Mouse (Mus musculus): Measurements from ENCODE around the gene Gas2l1.
A peak's percentile ranks its signal among the peaks of the same experiment; 100 is the strongest.

Gene Gas2l1

DNA sequence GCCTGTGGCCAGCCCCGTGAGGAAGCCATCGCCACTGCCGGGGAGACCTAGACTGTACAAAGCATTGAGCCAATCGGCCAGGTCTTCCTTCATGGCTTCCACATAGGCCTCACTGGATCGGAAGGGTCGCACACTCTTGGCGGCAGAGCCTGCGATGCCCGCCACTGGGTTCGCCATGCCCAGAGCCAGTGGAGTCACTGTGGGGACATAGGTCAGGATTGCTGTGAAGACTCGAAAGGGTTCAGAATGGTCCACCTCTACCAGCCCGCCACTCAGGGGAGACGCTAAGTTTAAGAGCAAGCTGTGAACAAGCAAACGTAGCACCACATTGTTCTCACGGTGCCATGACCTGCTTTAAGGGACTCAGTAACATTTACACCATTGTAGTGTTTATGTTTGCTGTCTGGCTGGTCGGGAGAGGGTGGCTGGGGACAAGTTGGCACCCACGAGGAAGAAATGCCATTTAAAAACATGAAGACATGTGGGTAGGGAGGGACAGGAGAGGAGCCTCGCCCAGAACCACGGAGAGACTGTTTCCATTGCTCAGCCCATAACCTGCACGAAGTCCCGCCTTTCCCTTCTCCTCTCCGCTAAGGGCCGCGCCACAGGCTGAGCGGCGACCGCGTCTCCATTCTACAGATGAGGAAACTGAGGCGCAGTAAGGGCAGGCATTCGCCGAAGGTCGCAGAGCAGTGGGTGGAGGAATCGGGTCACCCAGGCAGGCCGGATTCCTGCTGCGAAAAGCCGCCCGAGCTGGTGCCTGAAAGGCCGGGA lies 658 bp downstream of the Gas2l1 start:
- peak; percentile 45 for DNase-seq (ENCODE audit: low spot score)

DNA sequence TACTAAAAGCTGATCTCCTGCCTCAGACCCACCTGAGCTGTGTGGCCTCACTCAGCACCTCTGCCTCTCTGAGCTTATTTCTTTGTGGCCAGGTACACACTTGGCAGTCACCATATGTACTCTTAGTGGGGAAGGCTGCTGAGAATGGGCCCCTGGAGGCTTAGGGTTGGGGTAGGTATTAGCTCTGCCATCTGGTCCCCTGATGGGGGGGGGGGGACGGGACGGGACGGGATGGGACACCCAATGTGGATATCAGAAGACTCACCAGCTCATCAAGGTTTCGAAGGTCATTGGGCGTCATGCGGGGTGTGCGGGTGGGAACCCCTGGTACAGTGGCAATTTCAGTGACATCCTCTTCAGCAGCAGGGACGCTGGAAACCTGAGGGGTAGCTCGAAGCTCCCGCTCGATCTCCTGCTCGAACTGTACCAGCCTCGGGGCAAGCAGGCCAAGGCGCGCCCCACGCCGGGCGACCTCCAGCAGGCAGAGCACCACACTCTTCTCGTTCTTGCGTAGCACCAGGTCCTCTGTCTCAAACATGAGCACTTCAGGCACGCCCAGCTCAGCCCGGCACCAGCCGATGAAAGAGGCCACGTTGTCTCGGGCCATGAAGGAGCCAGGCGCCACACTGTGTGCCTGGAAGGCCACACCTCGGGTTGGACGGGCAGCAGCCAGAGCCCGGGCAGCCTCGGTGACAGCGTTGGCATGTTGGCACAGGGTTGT lies 1.4 kb downstream of the Gas2l1 start:
- no peak for DNase-seq (ENCODE audit: low spot score)

GRCm38 (mm10) chr11:5062860-5063505 lies 2.1 kb downstream of the Gas2l1 start:
- no peak for DNase-seq (ENCODE audit: low spot score)

GRCm38 (mm10) chr11:5062326-5062725 lies 2.8 kb downstream of the Gas2l1 start:
- DNase-seq (ENCODE audit: low spot score): peak; percentile 70

DNA sequence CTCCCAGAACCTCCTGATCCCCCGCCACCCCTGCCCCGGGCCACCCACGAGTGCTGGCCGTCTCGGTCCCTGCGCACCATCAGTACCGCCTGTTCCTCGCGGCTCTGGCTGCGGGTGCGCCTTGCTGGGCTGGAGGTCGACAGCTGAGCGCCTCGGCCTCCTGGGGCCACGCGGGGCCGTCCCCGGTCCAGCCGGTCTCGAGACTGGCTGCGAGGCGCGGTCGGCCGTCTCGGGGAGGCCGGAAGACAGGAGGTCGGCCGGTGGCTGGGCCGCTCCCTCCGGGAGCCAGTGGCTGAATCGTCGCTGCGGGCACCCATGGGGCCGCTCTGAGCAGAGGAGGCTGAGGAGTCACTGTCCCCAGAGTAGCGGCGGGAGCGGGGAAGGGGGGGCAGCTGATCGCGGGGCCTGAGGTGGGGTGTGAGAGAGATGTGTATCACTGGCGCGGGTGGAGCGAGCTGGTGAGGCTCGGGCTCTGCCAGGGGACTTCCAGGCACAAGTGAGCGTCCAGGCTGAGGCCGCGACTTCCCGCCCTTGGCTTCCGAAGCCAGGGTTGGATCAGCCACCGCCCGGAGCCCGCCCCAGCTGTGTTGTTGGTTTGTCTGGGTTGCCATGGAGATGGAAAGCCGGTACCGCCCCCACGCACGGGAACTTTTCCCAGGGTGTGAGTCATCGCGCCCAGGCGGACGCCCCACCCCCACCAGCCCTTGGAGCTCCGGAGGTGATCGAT lies 3.6 kb downstream of the Gas2l1 start:
- peak; percentile 91 for DNase-seq (ENCODE audit: low spot score)

- DNase-seq (ENCODE audit: low spot score): no peak
Observed at GRCm38 (mm10) chr11:5060756-5061412, 4.2 kb downstream of the Gas2l1 start.

DNA sequence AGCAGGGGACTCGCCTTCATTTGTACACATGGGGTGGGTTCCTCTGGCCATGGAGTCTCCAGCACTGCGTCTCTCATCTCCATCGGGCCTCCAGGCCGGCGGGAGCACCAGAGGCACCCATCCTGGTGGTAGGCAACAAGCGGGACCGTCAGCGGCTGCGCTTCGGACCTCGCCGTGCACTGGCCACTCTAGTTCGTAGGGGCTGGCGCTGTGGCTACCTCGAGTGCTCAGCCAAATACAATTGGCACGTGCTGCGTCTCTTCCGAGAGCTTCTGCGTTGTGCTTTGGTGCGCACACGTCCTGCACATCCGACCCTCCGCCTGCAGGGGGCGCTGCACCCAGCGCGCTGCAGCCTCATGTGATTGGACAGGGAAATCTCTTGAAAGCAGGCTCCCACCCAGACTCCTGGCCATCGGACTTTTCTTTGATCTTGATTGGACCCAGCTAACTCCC lies 5.4 kb downstream of the Gas2l1 start:
- DNase-seq (ENCODE audit: low spot score): no peak

GRCm38 (mm10) chr11:5059230-5059629 lies 5.9 kb downstream of the Gas2l1 start:
- DNase-seq (ENCODE audit: low spot score): no peak

- no peak for DNase-seq (ENCODE audit: low spot score)
Observed at GRCm38 (mm10) chr11:5058783-5059182, 6.3 kb downstream of the Gas2l1 start.

- DNase-seq (ENCODE audit: low spot score): no peak
Observed at GRCm38 (mm10) chr11:5057856-5058641, 7.1 kb downstream of the Gas2l1 start, which contains the start of gene Rasl10a. Rasl10a (plus strand) TSS chr11:5058128.

DNA sequence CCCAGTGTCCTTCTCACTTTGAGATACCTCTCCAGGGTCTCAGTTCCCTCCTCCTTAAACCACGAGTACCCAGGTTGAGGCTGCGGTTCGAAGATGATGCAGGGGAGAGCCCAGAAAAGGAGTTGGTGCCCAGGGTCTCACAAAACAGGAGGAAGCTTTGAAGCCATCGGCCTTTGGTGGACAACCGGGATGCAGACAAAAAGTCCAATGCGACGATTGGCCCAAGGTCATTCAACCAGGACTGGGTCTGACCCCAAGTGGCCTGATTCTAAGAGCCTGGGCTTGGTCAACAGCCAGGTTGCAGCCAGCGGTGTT lies 7.6 kb downstream of the Gas2l1 start:
- no peak for DNase-seq (ENCODE audit: low spot score)

GRCm38 (mm10) chr11:5057064-5057463 lies 8.1 kb downstream of the Gas2l1 start:
- no peak for DNase-seq (ENCODE audit: low spot score)

DNA sequence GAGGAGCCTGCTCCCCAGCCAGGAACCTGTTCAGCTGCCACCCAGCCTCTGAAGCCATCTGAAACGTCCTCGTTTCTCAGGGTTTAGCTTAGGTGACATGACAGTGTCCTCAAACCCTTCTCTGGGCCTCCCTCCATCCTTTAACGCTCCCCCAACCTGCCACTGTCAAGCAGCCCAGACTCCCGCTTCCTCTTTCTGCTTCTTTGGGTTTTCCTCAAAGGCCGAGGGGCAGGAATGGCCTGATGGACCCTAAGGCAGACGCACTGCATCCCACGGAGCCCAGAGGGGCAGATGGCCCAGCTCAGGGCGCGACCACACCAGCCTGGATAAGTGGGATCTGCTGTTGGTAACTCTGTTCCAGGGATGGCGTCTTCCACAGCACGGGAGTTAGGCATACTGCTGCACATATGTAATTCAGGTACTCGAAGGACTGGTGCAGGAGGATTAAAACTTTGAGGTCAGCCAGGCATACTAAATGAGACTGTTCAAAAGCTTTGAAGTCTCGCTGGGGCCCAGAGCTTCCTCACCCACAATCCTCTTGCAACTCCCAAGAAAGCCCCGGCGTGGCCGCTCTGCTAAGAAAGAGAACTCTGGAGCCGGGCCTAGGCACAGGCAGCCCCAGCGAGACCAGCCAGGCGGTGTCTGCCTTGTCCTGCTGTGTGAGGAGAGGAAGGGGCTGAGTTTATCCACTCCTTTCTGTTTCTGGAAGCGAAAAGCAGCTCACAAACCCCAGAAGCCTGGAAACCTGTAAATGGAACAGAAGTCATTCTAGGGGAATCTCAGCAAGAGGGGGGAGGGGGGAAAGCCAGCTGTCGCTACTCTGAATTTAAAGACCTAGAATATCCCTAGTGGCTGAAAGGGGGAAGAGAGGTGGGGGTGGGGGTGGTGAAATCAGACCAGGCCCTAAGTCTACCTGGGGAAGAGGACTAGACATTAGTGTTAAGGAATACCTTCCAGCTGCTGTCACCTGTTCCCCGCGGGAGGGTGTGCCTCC lies 8.9 kb downstream of the Gas2l1 start:
- DNase-seq (ENCODE audit: low spot score): no peak

DNA sequence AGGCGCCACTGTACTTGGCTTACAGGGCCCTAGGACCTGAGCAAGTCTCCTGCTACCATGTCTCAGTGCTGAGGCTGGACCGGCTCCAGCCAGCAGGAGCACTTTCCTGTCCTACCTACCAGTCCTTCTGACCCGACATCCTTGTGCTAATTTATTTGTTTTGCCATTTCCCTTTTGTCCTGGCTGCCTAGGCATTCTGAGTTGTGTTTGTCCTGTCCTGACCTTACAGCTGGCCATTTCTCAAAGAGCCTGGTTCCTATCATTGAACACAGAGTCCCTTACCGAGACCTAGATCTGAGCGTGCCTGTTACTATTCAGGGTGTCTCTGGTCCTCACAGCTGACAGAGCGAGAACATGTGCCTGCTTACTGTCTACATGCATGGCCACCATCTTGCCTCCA lies 10.3 kb downstream of the Gas2l1 start:
- no peak for DNase-seq (ENCODE audit: low spot score)

DNA sequence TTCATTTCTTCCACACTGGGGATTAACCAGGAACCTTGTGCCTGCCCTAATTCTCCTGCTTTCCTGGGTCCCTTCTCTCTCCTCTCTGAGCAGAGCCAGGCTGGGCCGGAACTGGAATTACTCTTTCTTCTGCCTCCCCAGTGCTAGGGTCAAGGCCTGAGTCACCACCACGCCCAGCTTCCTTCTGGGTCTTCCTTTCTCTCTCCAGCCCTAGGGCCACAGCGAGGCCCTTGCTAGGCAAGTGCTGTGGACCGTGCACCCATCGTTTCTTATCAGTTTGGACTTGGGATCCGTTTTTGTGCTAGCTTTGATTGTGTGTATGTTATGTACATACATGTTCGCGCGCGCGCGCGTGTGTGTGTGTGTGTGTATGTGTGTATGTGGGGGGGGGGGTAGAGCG lies 11.0 kb downstream of the Gas2l1 start:
- DNase-seq (ENCODE audit: low spot score): no peak

GRCm38 (mm10) chr11:5052200-5052854 lies 12.8 kb downstream of the Gas2l1 start:
- DNase-seq (ENCODE audit: low spot score): no peak

DNA sequence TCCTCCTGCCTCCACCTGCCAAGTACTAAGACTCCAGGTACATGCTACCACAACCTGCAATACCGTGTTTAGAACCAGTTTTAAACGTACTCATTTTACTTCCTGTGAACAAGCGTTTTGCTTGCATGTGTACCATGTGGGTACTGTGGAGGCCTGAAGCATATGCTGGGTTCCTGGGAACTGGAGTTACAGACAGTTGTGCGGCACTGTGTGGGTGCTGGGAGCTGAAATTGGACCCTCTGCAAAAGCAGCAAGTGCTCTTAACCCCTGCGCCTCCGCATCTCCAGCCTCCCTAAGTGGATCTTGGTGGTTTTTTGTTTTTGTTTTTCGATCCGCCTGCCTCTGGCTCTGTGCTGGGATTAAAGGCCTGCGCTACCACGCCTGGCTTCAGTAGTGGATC lies 13.5 kb downstream of the Gas2l1 start:
- no peak for DNase-seq (ENCODE audit: low spot score)

GRCm38 (mm10) chr11:5046321-5046926 lies 18.7 kb downstream of the Gas2l1 start:
- no peak for DNase-seq (ENCODE audit: low spot score)

Data from yolk sac, embryonic 10.5 days (tissue).